Mouse (Mus musculus) bone marrow, adult 2 months (tissue): ENCODE data around the gene Ttc21b.

Experiments used
- CTCF ChIP-seq: fragments of 200-500 bp; IDR thresholded peaks from 2 replicates; pipeline ENCODE4 v1.5.1; 2011; ENCODE audit warnings: low read length, control low read depth; ENCODE audit not compliant: control insufficient read depth, insufficient read depth
- POLR2A ChIP-seq: fragments of 200-500 bp; IDR thresholded peaks from 2 replicates; pipeline ENCODE4 v1.6.1; 2011; ENCODE audit warnings: low read depth, mild to moderate bottlenecking, control low read depth, low read length, borderline replicate concordance; ENCODE audit not compliant: control insufficient read depth

DNA sequence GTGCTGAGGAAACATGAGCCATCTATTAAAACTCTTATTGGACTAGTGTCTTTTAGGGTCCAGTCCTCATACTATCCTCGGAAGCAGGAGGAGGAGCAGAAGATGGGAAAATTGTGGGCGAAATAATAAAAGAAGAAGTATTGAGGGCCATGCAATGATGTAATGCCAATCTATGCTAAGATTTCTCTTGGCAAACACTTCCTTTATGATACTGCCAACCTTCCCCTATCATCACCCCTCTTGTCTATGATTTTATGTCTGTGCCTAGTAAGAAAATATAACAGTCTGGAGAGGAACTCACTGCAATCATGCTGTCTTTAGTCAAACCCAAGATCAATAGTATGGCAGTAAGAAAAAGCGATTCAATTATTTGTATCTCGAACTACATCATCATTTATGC lies 113.1 kb downstream of the Ttc21b start:
- no peak for TF ChIP-seq CTCF
- TF ChIP-seq POLR2A: no peak
